Mouse (Mus musculus): ENCODE data around the gene Ttc28. TPM values are rescaled to one million over a fixed set of nuclear protein-coding genes. Genes with fewer than 3 reads are reported as not detected.

The Ttc28 gene
- polyA plus RNA-seq, 1 experiment from 2014 or later: 5.7 TPM

- WGBS: 83% methylated on average over 9 of the region's 9 CpGs
- no peak for DNase-seq (ENCODE audit: low spot score)
- no peak for ATAC-seq (replicated peaks; ENCODE audit: low FRiP score)
- no peaks in the 10 kb centered on the region; the same call in 1 of the 2 replicates for H3K27me3 ChIP-seq (replicated peaks; ENCODE audit: control insufficient read depth, insufficient read depth, low read length)
- H3K4me1 ChIP-seq (replicated peaks; ENCODE audit: control insufficient read depth, insufficient read depth, low read length): peaks cover 6% of the 10 kb centered on the region; the same call in 1 of the 2 replicates
- H3K36me3 ChIP-seq (ENCODE audit: control insufficient read depth, insufficient read depth, low read length): no peaks in the 10 kb centered on the region
- no peak overlapping the region for H3K27ac ChIP-seq (ENCODE audit: low read depth, low read length)
- no peaks in the 10 kb centered on the region for H3K9me3 ChIP-seq (ENCODE audit: control insufficient read depth, low read length)
- H3K4me2 ChIP-seq: no peak overlapping the region
- H3K9ac ChIP-seq (ENCODE audit: low read depth, low read length): no peak overlapping the region
- H3K4me3 ChIP-seq (ENCODE audit: low read depth, low read length): no peak overlapping the region
Measured at GRCm38 (mm10) chr5:111158266-111158665, 278.7 kb downstream of the Ttc28 start.

- ATAC-seq (replicated peaks; ENCODE audit: low FRiP score) (no peak), DNase-seq (ENCODE audit: low spot score) (no peak)
- 44% methylated on average over 23 of the region's 23 CpGs for WGBS
- no peak overlapping the region for H3K4me2 ChIP-seq
- no peaks in the 10 kb centered on the region for H3K9me3 ChIP-seq (ENCODE audit: control insufficient read depth, low read length)
- H3K27me3 ChIP-seq (replicated peaks; ENCODE audit: control insufficient read depth, insufficient read depth, low read length): no peaks in the 10 kb centered on the region; the same call in 1 of the 2 replicates
- no peak overlapping the region for H3K4me3 ChIP-seq (ENCODE audit: low read depth, low read length)
- H3K27ac ChIP-seq (ENCODE audit: low read depth, low read length): no peak overlapping the region
- H3K4me1 ChIP-seq (replicated peaks; ENCODE audit: control insufficient read depth, insufficient read depth, low read length): peaks cover 6% of the 10 kb centered on the region; the same call in 1 of the 2 replicates
- no peak overlapping the region for H3K9ac ChIP-seq (ENCODE audit: low read depth, low read length)
- H3K36me3 ChIP-seq (ENCODE audit: control insufficient read depth, insufficient read depth, low read length): no peaks in the 10 kb centered on the region
Measured at GRCm38 (mm10) chr5:111159628-111160321, 280.2 kb downstream of the Ttc28 start.

GRCm38 (mm10) chr5:111161146-111161930 lies 281.7 kb downstream of the Ttc28 start:
- DNase-seq (ENCODE audit: low spot score): no peak
- H3K4me3 ChIP-seq (ENCODE audit: low read depth, low read length): no peak overlapping the region
- no peak for ATAC-seq (replicated peaks; ENCODE audit: low FRiP score)
- H3K9me3 ChIP-seq (ENCODE audit: control insufficient read depth, low read length): no peaks in the 10 kb centered on the region
- 56% methylated on average over 7 of the region's 7 CpGs for WGBS
- peaks cover 6% of the 10 kb centered on the region; the same call in 1 of the 2 replicates for H3K4me1 ChIP-seq (replicated peaks; ENCODE audit: control insufficient read depth, insufficient read depth, low read length)
- H3K27me3 ChIP-seq (replicated peaks; ENCODE audit: control insufficient read depth, insufficient read depth, low read length): no peaks in the 10 kb centered on the region; the same call in 1 of the 2 replicates
- no peak overlapping the region for H3K27ac ChIP-seq (ENCODE audit: low read depth, low read length)
- no peaks in the 10 kb centered on the region for H3K36me3 ChIP-seq (ENCODE audit: control insufficient read depth, insufficient read depth, low read length)
- no peak overlapping the region for H3K4me2 ChIP-seq
- no peak overlapping the region for H3K9ac ChIP-seq (ENCODE audit: low read depth, low read length)

- ATAC-seq (replicated peaks; ENCODE audit: low FRiP score) (no peak), DNase-seq (ENCODE audit: low spot score) (no peak)
- H3K4me3 ChIP-seq (ENCODE audit: low read depth, low read length): no peak overlapping the region
- no peak overlapping the region for H3K4me2 ChIP-seq
- H3K4me1 ChIP-seq (replicated peaks; ENCODE audit: control insufficient read depth, insufficient read depth, low read length): peaks cover 6% of the 10 kb centered on the region; the same call in 1 of the 2 replicates
- WGBS: 63% methylated on average over 6 of the region's 6 CpGs
- no peaks in the 10 kb centered on the region for H3K9me3 ChIP-seq (ENCODE audit: control insufficient read depth, low read length)
- H3K27me3 ChIP-seq (replicated peaks; ENCODE audit: control insufficient read depth, insufficient read depth, low read length): no peaks in the 10 kb centered on the region; the same call in 1 of the 2 replicates
- no peak overlapping the region for H3K27ac ChIP-seq (ENCODE audit: low read depth, low read length)
- no peaks in the 10 kb centered on the region for H3K36me3 ChIP-seq (ENCODE audit: control insufficient read depth, insufficient read depth, low read length)
- no peak overlapping the region for H3K9ac ChIP-seq (ENCODE audit: low read depth, low read length)
Measured at GRCm38 (mm10) chr5:111162857-111163256, 283.3 kb downstream of the Ttc28 start.

GRCm38 (mm10) chr5:111163377-111163776 lies 283.8 kb downstream of the Ttc28 start:
- Histone ChIP-seq H3K9me3 (ENCODE audit: control insufficient read depth, low read length) (no peaks in the 10 kb centered on the region), H3K4me3 (ENCODE audit: low read depth, low read length) (no peak overlapping the region), H3K27ac (ENCODE audit: low read depth, low read length) (no peak overlapping the region), H3K4me1 (replicated peaks; ENCODE audit: control insufficient read depth, insufficient read depth, low read length) (peaks cover 6% of the 10 kb centered on the region; the same call in 1 of the 2 replicates), H3K9ac (ENCODE audit: low read depth, low read length) (no peak overlapping the region), H3K27me3 (replicated peaks; ENCODE audit: control insufficient read depth, insufficient read depth, low read length) (no peaks in the 10 kb centered on the region; the same call in 1 of the 2 replicates), H3K36me3 (ENCODE audit: control insufficient read depth, insufficient read depth, low read length) (no peaks in the 10 kb centered on the region), H3K4me2 (no peak overlapping the region)
- WGBS: 66% methylated on average over 11 of the region's 11 CpGs
- ATAC-seq (replicated peaks; ENCODE audit: low FRiP score) (no peak), DNase-seq (ENCODE audit: low spot score) (no peak)

- no peak overlapping the region for H3K4me3 ChIP-seq (ENCODE audit: low read depth, low read length)
- 52% methylated on average over 9 of the region's 9 CpGs for WGBS
- no peaks in the 10 kb centered on the region for H3K27me3 ChIP-seq (replicated peaks; ENCODE audit: control insufficient read depth, insufficient read depth, low read length)
- no peaks in the 10 kb centered on the region for H3K9me3 ChIP-seq (ENCODE audit: control insufficient read depth, low read length)
- H3K4me2 ChIP-seq: no peak overlapping the region
- no peak overlapping the region for H3K27ac ChIP-seq (ENCODE audit: low read depth, low read length)
- no peaks in the 10 kb centered on the region for H3K36me3 ChIP-seq (ENCODE audit: control insufficient read depth, insufficient read depth, low read length)
- DNase-seq (ENCODE audit: low spot score) (no peak), ATAC-seq (replicated peaks; ENCODE audit: low FRiP score) (no peak)
- peaks cover 6% of the 10 kb centered on the region; the same call in 1 of the 2 replicates for H3K4me1 ChIP-seq (replicated peaks; ENCODE audit: control insufficient read depth, insufficient read depth, low read length)
- no peak overlapping the region for H3K9ac ChIP-seq (ENCODE audit: low read depth, low read length)
Measured at GRCm38 (mm10) chr5:111164348-111164920, 284.8 kb downstream of the Ttc28 start.

- 56% methylated on average over 9 of the region's 9 CpGs for WGBS
- Histone ChIP-seq H3K4me2 (no peak overlapping the region), H3K27ac (ENCODE audit: low read depth, low read length) (no peak overlapping the region), H3K9ac (ENCODE audit: low read depth, low read length) (no peak overlapping the region), H3K9me3 (ENCODE audit: control insufficient read depth, low read length) (no peaks in the 10 kb centered on the region), H3K4me3 (ENCODE audit: low read depth, low read length) (no peak overlapping the region), H3K36me3 (ENCODE audit: control insufficient read depth, insufficient read depth, low read length) (no peaks in the 10 kb centered on the region), H3K4me1 (replicated peaks; ENCODE audit: control insufficient read depth, insufficient read depth, low read length) (no peaks in the 10 kb centered on the region), H3K27me3 (replicated peaks; ENCODE audit: control insufficient read depth, insufficient read depth, low read length) (no peaks in the 10 kb centered on the region)
- no peak for DNase-seq (ENCODE audit: low spot score)
- ATAC-seq (replicated peaks; ENCODE audit: low FRiP score): no peak
Measured at GRCm38 (mm10) chr5:111170383-111170782, 290.8 kb downstream of the Ttc28 start.

GRCm38 (mm10) chr5:111175410-111175809 lies 295.8 kb downstream of the Ttc28 start:
- Histone ChIP-seq H3K4me3 (ENCODE audit: low read depth, low read length) (no peak overlapping the region), H3K4me2 (no peak overlapping the region), H3K36me3 (ENCODE audit: control insufficient read depth, insufficient read depth, low read length) (no peaks in the 10 kb centered on the region), H3K4me1 (replicated peaks; ENCODE audit: control insufficient read depth, insufficient read depth, low read length) (no peaks in the 10 kb centered on the region), H3K27me3 (replicated peaks; ENCODE audit: control insufficient read depth, insufficient read depth, low read length) (no peaks in the 10 kb centered on the region), H3K27ac (ENCODE audit: low read depth, low read length) (no peak overlapping the region), H3K9ac (ENCODE audit: low read depth, low read length) (no peak overlapping the region), H3K9me3 (ENCODE audit: control insufficient read depth, low read length) (no peaks in the 10 kb centered on the region)
- DNase-seq (ENCODE audit: low spot score) (no peak), ATAC-seq (replicated peaks; ENCODE audit: low FRiP score) (no peak)
- 69% methylated on average over 12 of the region's 12 CpGs for WGBS

Data from liver, embryonic 11.5 days (tissue).